Mouse (Mus musculus) lung, adult 2 months (tissue): ENCODE data around the gene Rras. TPM values are rescaled to one million over a fixed set of nuclear protein-coding genes. Genes with fewer than 3 reads are reported as not detected.
A peak's percentile ranks its signal among the peaks of the same experiment; 100 is the strongest.

Source experiments
- DNase-seq: peaks from one replicate; pipeline ENCODE4 v3.0.0; 2022
- H3K4me1 ChIP-seq: fragments of 200-500 bp; 2 replicates; pipeline ENCODE4 v1.6.1; 2011; ENCODE audit warnings: low read length; ENCODE audit not compliant: control insufficient read depth, insufficient read depth
- H3K4me3 ChIP-seq: fragments of 200-500 bp; replicated peaks from 2 replicates; pipeline ENCODE3; 2011; ENCODE audit warnings: low read depth, mild to moderate bottlenecking, control low read depth, low read length; ENCODE audit errors: extremely low read depth
- CTCF ChIP-seq: fragments of 200-500 bp; IDR thresholded peaks from 2 replicates; pipeline ENCODE4 v1.5.1; 2011; ENCODE audit warnings: mild to moderate bottlenecking, low read length, control low read depth; ENCODE audit not compliant: insufficient read depth
- POLR2A ChIP-seq: fragments of 200-500 bp; IDR thresholded peaks from 2 replicates; pipeline ENCODE4 v1.6.1; 2011; ENCODE audit warnings: low read depth, mild to moderate bottlenecking, control low read depth, low read length, borderline replicate concordance; ENCODE audit errors: extremely low read depth
- WGBS: fragments of 180-500 bp; shearing (Covaris S2); methylation state at CpG from one replicate; pipeline ENCODE4 v1.1.7; 2018; 5-methylcytosine and 5-hydroxymethylcytosine counted together
- polyA plus RNA-seq: library from polyadenylated mRNA; depleted of rRNA; stranded (reverse); fragments of >200 nt; gene quantifications from 2 replicates; pipeline ENCODE4 v1.2.3, GENCODE M21; 2012; rRNA removed

The Rras gene
- polyA plus RNA-seq: 233 and 237 TPM in 2 replicates

GRCm38 (mm10) chr7:45017242-45018061, at the start of gene Rras:
Gene Rras, plus strand, starts transcription at chr7:45017961.
- Histone ChIP-seq H3K4me1 (peaks cover 2% of the 10 kb centered on the region; the same call in 1 of the 2 replicates), H3K4me3 (peak within 1 kb of the TSS; percentile 76)
- DNase-seq: peak; percentile 85
- WGBS: under 1% methylated on average over 36 of the region's 36 CpGs
- TF ChIP-seq CTCF: no peak
- TF ChIP-seq POLR2A: peak; percentile 90

- DNase-seq: peak; percentile 79
- Histone ChIP-seq H3K4me3 (peak overlapping the region; percentile 88), H3K4me1 (peaks cover 5% of the 10 kb centered on the region; the same call in 1 of the 2 replicates)
- 2% methylated on average over 36 of the region's 36 CpGs for WGBS
- TF ChIP-seq CTCF (no peak), POLR2A (peak; percentile 65; the same call in 1 of the 2 replicates)
Measured at GRCm38 (mm10) chr7:44970231-44970691, 47.5 kb upstream of the Rras start.

GRCm38 (mm10) chr7:44971142-44971541, 46.6 kb upstream of the Rras start:
- H3K4me3 ChIP-seq: no peak overlapping the region
- no peak for DNase-seq
- 59% methylated on average over 7 of the region's 7 CpGs for WGBS
- H3K4me1 ChIP-seq: peaks cover 5% of the 10 kb centered on the region; the same call in 1 of the 2 replicates
- TF ChIP-seq CTCF: no peak
- no peak for TF ChIP-seq POLR2A

GRCm38 (mm10) chr7:44973415-44974130, 44.2 kb upstream of the Rras start:
- WGBS: 49% methylated on average over 14 of the region's 14 CpGs
- Histone ChIP-seq H3K4me1 (peaks cover 5% of the 10 kb centered on the region; the same call in 1 of the 2 replicates), H3K4me3 (no peak overlapping the region)
- TF ChIP-seq CTCF: no peak
- TF ChIP-seq POLR2A: no peak
- no peak for DNase-seq

GRCm38 (mm10) chr7:44974383-44975116, 43.2 kb upstream of the Rras start, which contains the start of gene Cpt1c:
Gene Cpt1c, minus strand, starts transcription at chr7:44974851.
- Histone ChIP-seq H3K4me3 (peak within 1 kb of the TSS; percentile 60), H3K4me1 (peaks cover 5% of the 10 kb centered on the region; the same call in 1 of the 2 replicates)
- TF ChIP-seq POLR2A (peak; percentile 47; the same call in 1 of the 2 replicates), CTCF (no peak)
- peak; percentile 56 for DNase-seq
- 3% methylated on average over 22 of the region's 22 CpGs for WGBS

- 23% methylated on average over 6 of the region's 6 CpGs for WGBS
- DNase-seq: no peak
- H3K4me1 ChIP-seq: peaks cover 5% of the 10 kb centered on the region; the same call in 1 of the 2 replicates
- no peak for TF ChIP-seq POLR2A
- no peak for TF ChIP-seq CTCF
- no peak overlapping the region for H3K4me3 ChIP-seq
Measured at GRCm38 (mm10) chr7:44975117-44975419, 42.7 kb upstream of the Rras start.

GRCm38 (mm10) chr7:44978300-44978699, 39.5 kb upstream of the Rras start:
- WGBS: 85% methylated on average over 3 of the region's 3 CpGs
- no peak overlapping the region for H3K4me3 ChIP-seq
- no peak for DNase-seq
- TF ChIP-seq CTCF (no peak), POLR2A (no peak)
- H3K4me1 ChIP-seq: peaks cover 3% of the 10 kb centered on the region; the same call in 1 of the 2 replicates

GRCm38 (mm10) chr7:44981539-44981938, 36.2 kb upstream of the Rras start:
- no peak for DNase-seq
- no peak overlapping the region for H3K4me3 ChIP-seq
- no peak for TF ChIP-seq POLR2A
- no peak for TF ChIP-seq CTCF
- 91% methylated on average over 8 of the region's 8 CpGs for WGBS
- no peaks in the 10 kb centered on the region; the same call in 1 of the 2 replicates for H3K4me1 ChIP-seq

GRCm38 (mm10) chr7:44983085-44983484, 34.7 kb upstream of the Rras start:
- WGBS: 24% methylated on average over 6 of the region's 6 CpGs
- DNase-seq: peak; percentile 88
- Histone ChIP-seq H3K4me1 (peaks cover 5% of the 10 kb centered on the region), H3K4me3 (no peak overlapping the region)
- no peak for TF ChIP-seq POLR2A
- TF ChIP-seq CTCF: peak; percentile 95
